In the genomic region with DNA sequence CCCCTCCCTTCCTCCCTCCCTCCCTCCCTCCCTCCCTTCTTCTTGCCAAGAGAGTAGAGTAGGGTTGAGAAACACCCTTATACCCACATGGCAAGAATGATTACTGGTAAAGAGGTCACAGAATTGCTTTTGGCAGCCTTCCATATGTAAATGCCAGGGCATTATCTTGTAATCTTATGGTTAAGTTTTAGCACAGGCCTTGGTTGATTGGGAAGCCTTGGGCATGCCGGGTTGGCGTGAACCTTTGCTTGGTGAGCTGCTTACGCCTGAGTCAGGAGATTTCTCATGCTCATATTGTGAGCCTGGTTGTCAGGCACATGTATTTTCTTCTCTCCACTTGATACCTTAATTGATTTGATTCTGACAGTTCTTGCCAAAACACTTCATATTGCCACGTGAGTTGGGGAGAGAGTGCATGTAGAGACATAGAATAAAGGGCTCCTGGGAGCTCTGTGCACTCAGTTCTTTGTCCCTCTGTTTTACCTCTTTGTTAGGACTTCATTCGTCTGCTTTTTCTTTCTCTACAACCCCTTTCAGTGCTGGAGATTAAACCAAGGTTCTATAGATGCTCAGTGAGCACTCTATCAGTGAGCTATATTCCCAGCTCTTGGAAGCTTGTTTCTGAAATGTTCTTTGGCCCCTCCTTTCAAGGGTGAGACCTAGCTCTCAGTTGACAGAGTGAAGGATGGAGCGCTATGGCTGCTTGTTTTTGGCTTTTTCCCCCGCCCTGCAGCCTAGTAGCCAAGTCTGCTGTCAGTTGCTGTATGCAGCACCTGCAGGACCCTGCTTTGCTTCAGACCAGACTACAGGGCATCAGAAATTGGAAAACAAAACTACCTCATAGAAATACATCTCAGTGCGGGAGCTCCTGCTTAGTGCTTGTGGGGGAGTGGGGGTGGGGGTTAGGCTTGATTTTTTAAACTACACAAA, we compare ENCODE assay signal across 14 mouse cellular contexts.
DNase-seq lines count a peak whose midpoint lies in the region; ATAC-seq and TF ChIP-seq lines count a peak whose summit lies in the region.
"Had no signal": no experiment of that assay in that cellular context is flagged by ENCODE, and none has a peak within 500 bp of the region (broad histone marks: within the 10 kb centered on the region; RNA-seq: fewer than 3 reads in every experiment).

No protein-coding gene starts in this region.

- no peak overlapping the region for H3K9ac ChIP-seq in kidney, embryonic 16.5 days (replicated peaks; ENCODE audit: low read length)
- no peak overlapping the region for H3K9ac ChIP-seq in forebrain, embryonic 12.5 days
- H3K9ac ChIP-seq: liver, embryonic 12.5 days; stomach, embryonic 15.5 days had no signal

- in situ Hi-C loops in Patski (cut with MboI; ENCODE audit: low pct_unique_long_range_greater_than_20kb) = no loop called here

- ATAC-seq in kidney, embryonic 16.5 days (ENCODE audit: low FRiP score, low TSS enrichment) = no peak
- no peak for ATAC-seq in Patski
- peak; percentile 62; the same call in 1 of the 2 replicates for ATAC-seq in forebrain, embryonic 12.5 days (ENCODE audit: low FRiP score)
- no peak for ATAC-seq in megakaryocyte progenitor cell, adult 5-6 weeks (replicated peaks; ENCODE audit: poor library complexity)
- ATAC-seq: activated CD4-positive, CD25-positive, alpha-beta regulatory T cell, adult 4 months; liver, embryonic 12.5 days had no signal

- no peaks in the 10 kb centered on the region for H3K27me3 ChIP-seq in kidney, embryonic 16.5 days (ENCODE audit: insufficient read depth, low read length)
- peaks cover 4% of the 10 kb centered on the region for H3K27me3 ChIP-seq in Patski
- no peaks in the 10 kb centered on the region for H3K27me3 ChIP-seq in forebrain, embryonic 12.5 days
- no peaks in the 10 kb centered on the region for H3K27me3 ChIP-seq in cerebellum, adult 2 months (ENCODE audit: control insufficient read depth, insufficient read depth, low read length)
- H3K27me3 ChIP-seq: liver, embryonic 12.5 days; stomach, embryonic 15.5 days had no signal

- CTCF ChIA-PET in Patski (lab: Charles Lee) = no interaction called here

- peak; percentile 57 for DNase-seq in heart, adult 11 months
- DNase-seq in heart, adult 18-20 months = no peak
- peak; percentile 8 for DNase-seq in kidney, postnatal 10 days
- peak; percentile 4 for DNase-seq in Patski (ENCODE audit: low read depth, low spot score)
- DNase-seq in cerebellum, adult 2 months = no peak
- DNase-seq: right cerebral cortex, postnatal 25 days; thymus, postnatal 36 days had no signal

- H3K9me3 ChIP-seq in kidney, embryonic 16.5 days (ENCODE audit: low read length) = no peaks in the 10 kb centered on the region
- no peaks in the 10 kb centered on the region for H3K9me3 ChIP-seq in forebrain, embryonic 12.5 days
- H3K9me3 ChIP-seq: liver, embryonic 12.5 days; stomach, embryonic 15.5 days had no signal

- TF ChIP-seq POLR2A in cerebellum, adult 2 months (IDR thresholded peaks at IDR 0.05; ENCODE audit: borderline replicate concordance, insufficient read depth, low read length) = no peak

- H3K4me1 ChIP-seq in kidney, embryonic 16.5 days (ENCODE audit: insufficient read depth, low read length) = no peaks in the 10 kb centered on the region
- H3K4me1 ChIP-seq in forebrain, embryonic 12.5 days = peaks cover 22% of the 10 kb centered on the region; the same call in 1 of the 2 replicates
- H3K4me1 ChIP-seq in cerebellum, adult 2 months (ENCODE audit: control insufficient read depth, insufficient read depth, low read length) = no peaks in the 10 kb centered on the region
- H3K4me1 ChIP-seq: liver, embryonic 12.5 days; stomach, embryonic 15.5 days had no signal

- no peak for TF ChIP-seq CTCF in Patski (IDR thresholded peaks at IDR 0.05)
- no peak for TF ChIP-seq CTCF in cerebellum, adult 2 months (IDR thresholded peaks at IDR 0.05; ENCODE audit: borderline replicate concordance, insufficient read depth, low read depth, low read length)

- H3K36me3 ChIP-seq in kidney, embryonic 16.5 days (ENCODE audit: insufficient read depth, low read length) = no peaks in the 10 kb centered on the region
- H3K36me3 ChIP-seq in forebrain, embryonic 12.5 days (replicated peaks) = peaks cover 13% of the 10 kb centered on the region; the same call in 1 of the 2 replicates
- H3K36me3 ChIP-seq: liver, embryonic 12.5 days; stomach, embryonic 15.5 days had no signal

- no peak overlapping the region for H3K4me3 ChIP-seq in kidney, embryonic 16.5 days (ENCODE audit: low read length)
- H3K4me3 ChIP-seq in forebrain, embryonic 12.5 days (replicated peaks) = no peak overlapping the region
- no peak overlapping the region for H3K4me3 ChIP-seq in cerebellum, adult 2 months (replicated peaks; ENCODE audit: insufficient read depth, low read depth, low read length)
- H3K4me3 ChIP-seq: liver, embryonic 12.5 days; stomach, embryonic 15.5 days had no signal

- 86% methylated on average over 8 of the region's 8 CpGs for WGBS in kidney, embryonic 16.5 days
- 25% methylated on average over 8 of the region's 8 CpGs for WGBS in forebrain, embryonic 12.5 days
- 72% methylated on average over 8 of the region's 8 CpGs for WGBS in cerebellum, adult 2 months

- no peak overlapping the region for H3K4me2 ChIP-seq in kidney, embryonic 16.5 days (replicated peaks; ENCODE audit: low read depth, low read length)
- no peak overlapping the region for H3K4me2 ChIP-seq in forebrain, embryonic 12.5 days
- H3K4me2 ChIP-seq: liver, embryonic 12.5 days; stomach, embryonic 15.5 days had no signal

- POLR2A ChIA-PET in Patski (lab: Charles Lee) = no interaction called here

- no peak overlapping the region for H3K27ac ChIP-seq in kidney, embryonic 16.5 days (ENCODE audit: low read length)
- H3K27ac ChIP-seq in forebrain, embryonic 12.5 days = peak overlapping the region; percentile 70
- H3K27ac ChIP-seq in cerebellum, adult 2 months (ENCODE audit: insufficient read depth, low read length) = no peak overlapping the region
- H3K27ac ChIP-seq: liver, embryonic 12.5 days; macrophage; stomach, embryonic 15.5 days had no signal

Comparison
In these comparisons a context has a peak if more than half of its experiments do, and no peak if none do; other contexts are left out.
1. DNase-seq: peak in heart, adult 11 months (single experiment), kidney, postnatal 10 days (single experiment) and Patski (single experiment); none in heart, adult 18-20 months (0 of 2) and cerebellum, adult 2 months (0 of 2).